28 mouse cellular contexts compared by ENCODE assay signal in genomic region chr15:28299438-28299837, GRCm38 (mm10).
A peak's percentile ranks its signal among the peaks of the same experiment; 100 is the strongest.
DNase-seq lines count a peak whose midpoint lies in the region; ATAC-seq lines count a peak whose summit lies in the region.
"Had no signal": no experiment of that assay in that cellular context is flagged by ENCODE, and none has a peak within 500 bp of the region (broad histone marks: within the 10 kb centered on the region; RNA-seq: fewer than 3 reads in every experiment).

No protein-coding gene starts in this region.

- H3K9me3 ChIP-seq in midbrain, embryonic 11.5 days (ENCODE audit: control insufficient read depth, low read length), result no peaks in the 10 kb centered on the region
- no peaks in the 10 kb centered on the region for H3K9me3 ChIP-seq in midbrain, embryonic 16.5 days (replicated peaks; ENCODE audit: control insufficient read depth, low read length, poor library complexity, severe bottlenecking)
- no peaks in the 10 kb centered on the region for H3K9me3 ChIP-seq in neural tube, embryonic 15.5 days (replicated peaks)
- H3K9me3 ChIP-seq: embryonic facial prominence, embryonic 12.5 days; embryonic facial prominence, embryonic 15.5 days; forebrain, embryonic 12.5 days; forebrain, embryonic 15.5 days; heart, embryonic 10.5 days; heart, embryonic 13.5 days; hindbrain, embryonic 13.5 days; intestine, embryonic 15.5 days had no signal

- no peak overlapping the region for H3K4me3 ChIP-seq in midbrain, embryonic 11.5 days (ENCODE audit: low read depth, low read length)
- no peak overlapping the region for H3K4me3 ChIP-seq in midbrain, embryonic 16.5 days (ENCODE audit: low read depth, low read length)
- no peak overlapping the region for H3K4me3 ChIP-seq in neural tube, embryonic 15.5 days (replicated peaks)
- H3K4me3 ChIP-seq: embryonic facial prominence, embryonic 12.5 days; embryonic facial prominence, embryonic 15.5 days; forebrain, embryonic 12.5 days; forebrain, embryonic 15.5 days; heart, adult 2 months; heart, embryonic 10.5 days; heart, embryonic 13.5 days; hindbrain, embryonic 13.5 days; intestine, embryonic 15.5 days had no signal

- H3K27me3 ChIP-seq in midbrain, embryonic 11.5 days (ENCODE audit: control insufficient read depth, insufficient read depth, low read length), result no peaks in the 10 kb centered on the region
- no peaks in the 10 kb centered on the region for H3K27me3 ChIP-seq in midbrain, embryonic 16.5 days (ENCODE audit: control insufficient read depth, insufficient read depth, low read depth, low read length)
- H3K27me3 ChIP-seq in neural tube, embryonic 15.5 days (replicated peaks), result no peaks in the 10 kb centered on the region
- H3K27me3 ChIP-seq: CH12.LX; embryonic facial prominence, embryonic 12.5 days; embryonic facial prominence, embryonic 15.5 days; forebrain, embryonic 12.5 days; forebrain, embryonic 15.5 days; heart, embryonic 13.5 days; hindbrain, embryonic 13.5 days; intestine, embryonic 15.5 days had no signal

- H3K4me1 ChIP-seq in midbrain, embryonic 11.5 days (ENCODE audit: control insufficient read depth, insufficient read depth, low read length), result no peaks in the 10 kb centered on the region
- no peaks in the 10 kb centered on the region for H3K4me1 ChIP-seq in midbrain, embryonic 16.5 days (ENCODE audit: control insufficient read depth, insufficient read depth, low read length)
- no peaks in the 10 kb centered on the region for H3K4me1 ChIP-seq in neural tube, embryonic 15.5 days
- H3K4me1 ChIP-seq: embryonic facial prominence, embryonic 12.5 days; embryonic facial prominence, embryonic 15.5 days; forebrain, embryonic 12.5 days; forebrain, embryonic 15.5 days; heart, embryonic 10.5 days; heart, embryonic 13.5 days; hindbrain, embryonic 13.5 days; intestine, embryonic 15.5 days had no signal

- no peak for ATAC-seq in midbrain, embryonic 11.5 days (ENCODE audit: low FRiP score)
- ATAC-seq in midbrain, embryonic 16.5 days, result no peak
- peak; percentile 96 for ATAC-seq in granulocyte monocyte progenitor cell, adult 5-6 weeks (replicated peaks; ENCODE audit: poor library complexity, severe bottlenecking)
- peak; percentile 99 for ATAC-seq in megakaryocyte progenitor cell, adult 5-6 weeks (replicated peaks; ENCODE audit: poor library complexity)
- ATAC-seq in neural tube, embryonic 15.5 days (ENCODE audit: low FRiP score), result no peak
- ATAC-seq: activated CD4-positive, CD25-positive, alpha-beta regulatory T cell, adult 4 months; forebrain, embryonic 15.5 days; hindbrain, embryonic 16.5 days; intestine, embryonic 15.5 days had no signal

- DNase-seq in midbrain, embryonic 11.5 days (ENCODE audit: low spot score, missing footprints), result peak; percentile 2
- no peak for DNase-seq in lung, postnatal 10 days
- DNase-seq: adrenal gland, postnatal 10 days; adrenal gland, postnatal 36 days; B cell, adult 2 months; cerebellum, adult 18-20 months; cerebellum, adult 9-10 months; cerebellum, postnatal 14 days; gastrocnemius, postnatal 25 days; heart, adult 2 months; heart, postnatal 14 days; heart, postnatal 4 days had no signal

- no peak overlapping the region for H3K4me2 ChIP-seq in midbrain, embryonic 11.5 days
- H3K4me2 ChIP-seq in midbrain, embryonic 16.5 days (ENCODE audit: low read length), result no peak overlapping the region
- no peak overlapping the region for H3K4me2 ChIP-seq in neural tube, embryonic 15.5 days
- H3K4me2 ChIP-seq: embryonic facial prominence, embryonic 12.5 days; embryonic facial prominence, embryonic 15.5 days; forebrain, embryonic 12.5 days; forebrain, embryonic 15.5 days; heart, embryonic 13.5 days; hindbrain, embryonic 13.5 days; intestine, embryonic 15.5 days had no signal

- no peak overlapping the region for H3K27ac ChIP-seq in midbrain, embryonic 11.5 days (ENCODE audit: low read depth, low read length)
- no peak overlapping the region for H3K27ac ChIP-seq in midbrain, embryonic 16.5 days (ENCODE audit: low read length)
- H3K27ac ChIP-seq in neural tube, embryonic 15.5 days (replicated peaks), result no peak overlapping the region
- H3K27ac ChIP-seq: embryonic facial prominence, embryonic 12.5 days; embryonic facial prominence, embryonic 15.5 days; forebrain, embryonic 12.5 days; forebrain, embryonic 15.5 days; heart, adult 2 months; heart, embryonic 10.5 days; heart, embryonic 13.5 days; hindbrain, embryonic 13.5 days; intestine, embryonic 15.5 days had no signal

- 94% methylated on average over 4 of the region's 4 CpGs for WGBS in midbrain, embryonic 11.5 days
- WGBS in midbrain, embryonic 16.5 days, result 96% methylated on average over 4 of the region's 4 CpGs
- 91% methylated on average over 4 of the region's 4 CpGs for WGBS in neural tube, embryonic 15.5 days

- H3K36me3 ChIP-seq in midbrain, embryonic 11.5 days (ENCODE audit: control insufficient read depth, insufficient read depth, low read length), result no peaks in the 10 kb centered on the region
- no peaks in the 10 kb centered on the region for H3K36me3 ChIP-seq in midbrain, embryonic 16.5 days (ENCODE audit: control insufficient read depth, insufficient read depth, low read length)
- no peaks in the 10 kb centered on the region for H3K36me3 ChIP-seq in neural tube, embryonic 15.5 days
- H3K36me3 ChIP-seq: embryonic facial prominence, embryonic 12.5 days; embryonic facial prominence, embryonic 15.5 days; forebrain, embryonic 12.5 days; forebrain, embryonic 15.5 days; G1E; heart, embryonic 10.5 days; heart, embryonic 13.5 days; hindbrain, embryonic 13.5 days; intestine, embryonic 15.5 days had no signal

- H3K9ac ChIP-seq in midbrain, embryonic 11.5 days (ENCODE audit: low read length), result no peak overlapping the region
- no peak overlapping the region for H3K9ac ChIP-seq in midbrain, embryonic 16.5 days (ENCODE audit: low read depth, low read length)
- no peak overlapping the region for H3K9ac ChIP-seq in neural tube, embryonic 15.5 days (replicated peaks)
- H3K9ac ChIP-seq: embryonic facial prominence, embryonic 12.5 days; embryonic facial prominence, embryonic 15.5 days; forebrain, embryonic 12.5 days; forebrain, embryonic 15.5 days; heart, embryonic 13.5 days; hindbrain, embryonic 13.5 days; intestine, embryonic 15.5 days had no signal

Comparison
In these comparisons a context has a peak if more than half of its experiments do, and no peak if none do; other contexts are left out.
1. ATAC-seq: peak in granulocyte monocyte progenitor cell, adult 5-6 weeks (single experiment) and megakaryocyte progenitor cell, adult 5-6 weeks (single experiment); none in midbrain, embryonic 11.5 days (single experiment), midbrain, embryonic 16.5 days (single experiment) and neural tube, embryonic 15.5 days (single experiment).